Mouse (Mus musculus): Measurements from ENCODE around the gene Srl. TPM values are rescaled to one million over a fixed set of nuclear protein-coding genes. Genes with fewer than 3 reads are reported as not detected.

Srl gene
- polyA plus RNA-seq, 1 experiment from 2014 or later: 10.5 TPM

DNA sequence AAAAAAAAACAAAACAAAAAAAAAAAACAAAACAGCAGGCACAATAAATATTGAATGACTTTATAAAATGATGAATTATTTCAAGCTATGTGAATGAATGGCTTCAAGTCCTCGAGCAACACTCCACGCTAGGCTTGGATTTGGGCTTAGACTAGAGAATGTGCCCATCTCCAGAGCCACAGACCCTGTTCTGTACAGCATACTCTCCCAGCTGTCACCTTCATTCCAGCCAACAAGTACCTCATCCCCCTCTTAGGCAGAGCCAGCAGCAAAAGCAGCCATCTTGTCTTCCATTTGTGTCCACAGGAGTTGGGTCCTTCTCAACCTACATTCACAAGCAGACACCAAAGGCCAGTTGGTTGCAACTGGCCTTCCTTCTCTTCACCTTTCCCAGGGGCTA lies 21.8 kb downstream of the Srl start:
- no peak overlapping the region for H3K4me3 ChIP-seq (ENCODE audit: low read depth, low read length)
- no peak overlapping the region for H3K9ac ChIP-seq (replicated peaks; ENCODE audit: low read depth, low read length)
- ATAC-seq (ENCODE audit: insufficient number of reproducible peaks, insufficient read depth, low FRiP score, low read depth): no peak
- H3K36me3 ChIP-seq (ENCODE audit: control insufficient read depth, insufficient read depth, low read length): no peaks in the 10 kb centered on the region
- H3K9me3 ChIP-seq (ENCODE audit: control insufficient read depth, low read depth, low read length): no peaks in the 10 kb centered on the region
- H3K27ac ChIP-seq (ENCODE audit: low read length): no peak overlapping the region
- H3K27me3 ChIP-seq (ENCODE audit: control insufficient read depth, insufficient read depth, low read length): no peaks in the 10 kb centered on the region
- no peaks in the 10 kb centered on the region for H3K4me1 ChIP-seq (ENCODE audit: control insufficient read depth, insufficient read depth, low read length)
- no peak overlapping the region for H3K4me2 ChIP-seq (replicated peaks; ENCODE audit: low read depth, low read length)
- 94% methylated on average over 2 of the region's 2 CpGs for WGBS

DNA sequence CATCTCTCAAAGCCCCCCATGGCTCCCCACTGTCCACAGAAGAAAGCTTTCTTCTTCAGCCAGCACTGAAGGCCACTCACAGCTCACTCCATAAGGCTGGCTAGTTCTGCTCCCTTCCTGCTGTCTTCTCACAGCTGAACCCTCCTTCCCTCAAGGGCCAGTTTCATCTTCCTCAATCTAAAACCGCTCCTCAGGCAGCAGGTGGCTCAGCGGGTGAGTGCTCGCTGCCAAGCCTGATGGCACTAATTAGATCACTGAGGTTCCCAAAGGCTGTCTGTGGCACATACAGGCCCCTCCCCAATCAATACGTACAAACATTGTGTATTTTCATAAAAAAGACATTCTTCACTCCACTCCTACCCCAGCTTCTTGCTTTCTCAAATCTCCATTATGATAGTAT lies 22.5 kb downstream of the Srl start:
- Histone ChIP-seq H3K9me3 (ENCODE audit: control insufficient read depth, low read depth, low read length) (no peaks in the 10 kb centered on the region), H3K27me3 (ENCODE audit: control insufficient read depth, insufficient read depth, low read length) (no peaks in the 10 kb centered on the region), H3K4me3 (ENCODE audit: low read depth, low read length) (no peak overlapping the region), H3K27ac (ENCODE audit: low read length) (no peak overlapping the region), H3K9ac (replicated peaks; ENCODE audit: low read depth, low read length) (no peak overlapping the region), H3K36me3 (ENCODE audit: control insufficient read depth, insufficient read depth, low read length) (no peaks in the 10 kb centered on the region), H3K4me1 (ENCODE audit: control insufficient read depth, insufficient read depth, low read length) (no peaks in the 10 kb centered on the region), H3K4me2 (replicated peaks; ENCODE audit: low read depth, low read length) (no peak overlapping the region)
- ATAC-seq (ENCODE audit: insufficient number of reproducible peaks, insufficient read depth, low FRiP score, low read depth): no peak
- WGBS: 78% methylated on average over 4 of the region's 4 CpGs

DNA sequence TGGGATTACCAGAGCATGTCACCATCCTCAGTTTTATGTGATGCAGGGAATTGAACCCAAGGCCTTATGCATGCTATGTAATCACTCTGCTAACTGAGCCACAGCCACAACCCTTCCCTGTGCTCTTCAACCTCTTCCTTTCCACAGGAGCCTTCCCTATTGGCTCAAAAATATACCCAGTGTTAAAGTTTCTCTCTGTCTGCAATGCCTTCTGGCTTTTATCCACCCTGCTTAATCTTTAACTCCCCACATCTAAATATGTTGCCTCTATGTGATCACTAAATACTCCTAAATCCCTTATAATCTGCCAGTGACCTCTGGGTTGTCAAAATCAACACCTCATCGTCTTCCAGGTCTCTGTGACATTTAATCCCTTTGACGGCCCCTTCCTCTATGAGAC lies 23.7 kb downstream of the Srl start:
- no peak for ATAC-seq (ENCODE audit: insufficient number of reproducible peaks, insufficient read depth, low FRiP score, low read depth)
- Histone ChIP-seq H3K4me1 (ENCODE audit: control insufficient read depth, insufficient read depth, low read length) (0 out of 2 replicates have a peak, but pooled peaks cover 5% of the 10 kb centered on the region), H3K4me2 (replicated peaks; ENCODE audit: low read depth, low read length) (no peak overlapping the region), H3K27me3 (ENCODE audit: control insufficient read depth, insufficient read depth, low read length) (no peaks in the 10 kb centered on the region), H3K9ac (replicated peaks; ENCODE audit: low read depth, low read length) (no peak overlapping the region), H3K27ac (ENCODE audit: low read length) (no peak overlapping the region), H3K4me3 (ENCODE audit: low read depth, low read length) (no peak overlapping the region), H3K9me3 (ENCODE audit: control insufficient read depth, low read depth, low read length) (no peaks in the 10 kb centered on the region), H3K36me3 (ENCODE audit: control insufficient read depth, insufficient read depth, low read length) (no peaks in the 10 kb centered on the region)
- WGBS: 49% methylated on average over 2 of the region's 2 CpGs

DNA sequence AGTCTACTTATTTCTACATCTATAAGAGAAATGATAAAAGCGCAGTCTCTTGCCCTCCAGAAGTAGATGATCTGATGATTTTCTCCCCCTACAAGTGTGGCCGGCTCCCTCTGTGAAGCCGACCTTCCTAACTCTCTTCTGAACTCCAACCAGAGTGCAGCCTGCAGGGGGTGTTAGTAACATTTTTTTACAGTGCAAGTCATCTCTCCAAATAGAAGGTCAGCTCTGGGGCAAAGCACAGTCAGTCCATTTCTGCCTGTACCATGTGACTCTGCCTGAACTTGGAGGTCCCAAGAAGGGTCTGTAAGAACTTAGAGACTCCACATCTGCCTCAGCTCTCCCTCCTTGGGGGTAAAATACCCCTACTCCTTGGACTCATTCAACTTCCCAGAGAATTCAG lies 27.2 kb downstream of the Srl start:
- H3K9me3 ChIP-seq (ENCODE audit: control insufficient read depth, low read depth, low read length): no peaks in the 10 kb centered on the region
- no peaks in the 10 kb centered on the region for H3K27me3 ChIP-seq (ENCODE audit: control insufficient read depth, insufficient read depth, low read length)
- no peak overlapping the region for H3K27ac ChIP-seq (ENCODE audit: low read length)
- no peaks in the 10 kb centered on the region for H3K36me3 ChIP-seq (ENCODE audit: control insufficient read depth, insufficient read depth, low read length)
- H3K9ac ChIP-seq (replicated peaks; ENCODE audit: low read depth, low read length): no peak overlapping the region
- H3K4me3 ChIP-seq (ENCODE audit: low read depth, low read length): no peak overlapping the region
- H3K4me2 ChIP-seq (replicated peaks; ENCODE audit: low read depth, low read length): no peak overlapping the region
- ATAC-seq (ENCODE audit: insufficient number of reproducible peaks, insufficient read depth, low FRiP score, low read depth): no peak
- H3K4me1 ChIP-seq (ENCODE audit: control insufficient read depth, insufficient read depth, low read length): 0 out of 2 replicates have a peak, but pooled peaks cover 10% of the 10 kb centered on the region
- WGBS: 79% methylated on average over 3 of the region's 3 CpGs

DNA sequence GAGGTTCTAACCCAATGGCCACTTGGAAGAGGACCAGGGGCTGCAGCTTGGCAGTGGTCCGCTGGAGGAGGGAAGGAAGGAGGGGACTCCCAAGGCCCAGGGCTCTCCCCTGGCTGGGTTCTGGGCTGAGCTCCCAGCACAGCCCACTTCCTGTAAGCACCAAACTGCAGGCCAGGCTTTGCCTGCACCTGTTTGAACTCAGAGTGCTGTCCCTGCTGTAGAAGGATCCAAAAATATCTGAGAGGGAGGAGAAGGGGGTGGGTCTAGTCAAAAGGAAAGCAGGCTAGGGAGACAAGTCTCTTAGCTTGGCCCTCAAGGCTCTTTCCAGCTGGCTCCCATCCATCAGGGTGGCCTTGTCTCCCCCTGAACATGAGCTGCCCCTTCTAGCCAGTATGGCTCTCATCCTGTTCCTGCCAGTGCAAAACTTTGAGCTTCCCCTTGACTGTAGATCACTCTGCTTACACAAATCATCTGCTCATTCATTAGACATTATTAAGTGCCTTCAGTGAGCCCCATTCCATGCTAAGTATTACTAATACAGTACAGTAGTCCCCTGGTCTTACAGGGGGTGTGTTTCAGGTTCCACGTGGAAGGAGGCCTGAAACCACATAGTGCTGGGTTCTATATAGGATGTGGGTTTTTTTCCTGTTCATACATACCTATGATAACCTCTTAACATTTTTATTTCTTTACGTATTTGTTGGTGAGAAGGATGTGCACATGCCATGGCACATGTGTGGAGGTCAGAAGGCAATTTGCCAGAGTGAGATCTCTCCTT lies 28.8 kb downstream of the Srl start:
- Histone ChIP-seq H3K9ac (replicated peaks; ENCODE audit: low read depth, low read length) (no peak overlapping the region), H3K36me3 (ENCODE audit: control insufficient read depth, insufficient read depth, low read length) (no peaks in the 10 kb centered on the region), H3K4me2 (replicated peaks; ENCODE audit: low read depth, low read length) (no peak overlapping the region), H3K4me1 (ENCODE audit: control insufficient read depth, insufficient read depth, low read length) (0 out of 2 replicates have a peak, but pooled peaks cover 10% of the 10 kb centered on the region), H3K27ac (ENCODE audit: low read length) (peak overlapping the region; percentile 36), H3K27me3 (ENCODE audit: control insufficient read depth, insufficient read depth, low read length) (no peaks in the 10 kb centered on the region), H3K4me3 (ENCODE audit: low read depth, low read length) (no peak overlapping the region), H3K9me3 (ENCODE audit: control insufficient read depth, low read depth, low read length) (no peaks in the 10 kb centered on the region)
- WGBS: 57% methylated on average over 3 of the region's 3 CpGs
- ATAC-seq (ENCODE audit: insufficient number of reproducible peaks, insufficient read depth, low FRiP score, low read depth): peak; percentile 70; the same call in 1 of the 2 replicates

DNA sequence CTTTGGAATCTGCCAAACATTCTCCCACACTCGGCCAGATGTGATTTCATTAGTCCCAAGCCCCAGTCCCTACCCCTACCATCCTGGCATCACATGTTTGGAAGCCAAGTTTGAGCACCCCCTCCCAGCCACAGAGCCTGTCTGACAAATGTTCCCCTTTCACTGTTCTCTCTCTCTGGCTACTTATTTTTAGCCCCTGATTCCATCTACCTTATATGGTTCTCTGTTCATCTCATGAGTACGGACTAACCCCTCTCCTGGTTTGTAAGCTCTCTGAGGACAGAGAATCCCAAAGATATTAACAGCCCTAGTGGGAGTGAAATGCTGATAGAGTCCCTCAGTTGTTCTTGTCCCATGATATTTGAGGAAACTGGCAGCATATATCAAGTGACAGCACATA lies 30.2 kb downstream of the Srl start:
- H3K9me3 ChIP-seq (ENCODE audit: control insufficient read depth, low read depth, low read length): no peaks in the 10 kb centered on the region
- 0 out of 2 replicates have a peak, but pooled peaks cover 10% of the 10 kb centered on the region for H3K4me1 ChIP-seq (ENCODE audit: control insufficient read depth, insufficient read depth, low read length)
- H3K4me2 ChIP-seq (replicated peaks; ENCODE audit: low read depth, low read length): no peak overlapping the region
- WGBS: 77% methylated on average over 2 of the region's 2 CpGs
- no peak overlapping the region for H3K27ac ChIP-seq (ENCODE audit: low read length)
- no peaks in the 10 kb centered on the region for H3K36me3 ChIP-seq (ENCODE audit: control insufficient read depth, insufficient read depth, low read length)
- no peaks in the 10 kb centered on the region for H3K27me3 ChIP-seq (ENCODE audit: control insufficient read depth, insufficient read depth, low read length)
- H3K9ac ChIP-seq (replicated peaks; ENCODE audit: low read depth, low read length): no peak overlapping the region
- no peak for ATAC-seq (ENCODE audit: insufficient number of reproducible peaks, insufficient read depth, low FRiP score, low read depth)
- no peak overlapping the region for H3K4me3 ChIP-seq (ENCODE audit: low read depth, low read length)

DNA sequence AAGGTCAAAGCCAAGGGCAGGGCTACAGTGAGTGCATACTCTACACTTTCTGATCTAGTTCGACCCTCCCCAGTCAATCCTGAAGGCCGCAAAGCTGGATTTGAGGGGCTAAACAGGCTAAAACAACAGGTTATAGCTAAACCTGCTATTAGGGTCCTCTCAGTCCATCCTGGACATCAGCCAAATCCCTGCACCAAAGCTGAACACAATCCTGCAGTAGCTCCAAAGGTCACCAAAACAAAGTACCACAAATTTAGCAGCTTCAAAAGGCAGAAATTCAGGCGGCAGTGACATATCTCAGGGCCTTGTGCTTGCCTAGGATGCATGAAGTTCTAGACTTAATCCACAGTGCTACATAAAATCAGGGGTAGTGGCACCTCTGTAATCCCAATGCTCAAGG lies 35.4 kb downstream of the Srl start:
- H3K4me2 ChIP-seq (replicated peaks; ENCODE audit: low read depth, low read length): no peak overlapping the region
- H3K27ac ChIP-seq (ENCODE audit: low read length): no peak overlapping the region
- H3K27me3 ChIP-seq (ENCODE audit: control insufficient read depth, insufficient read depth, low read length): no peaks in the 10 kb centered on the region
- 83% methylated on average over 3 of the region's 3 CpGs for WGBS
- H3K9me3 ChIP-seq (ENCODE audit: control insufficient read depth, low read depth, low read length): no peaks in the 10 kb centered on the region
- H3K9ac ChIP-seq (replicated peaks; ENCODE audit: low read depth, low read length): no peak overlapping the region
- ATAC-seq (ENCODE audit: insufficient number of reproducible peaks, insufficient read depth, low FRiP score, low read depth): no peak
- no peak overlapping the region for H3K4me3 ChIP-seq (ENCODE audit: low read depth, low read length)
- no peaks in the 10 kb centered on the region for H3K4me1 ChIP-seq (ENCODE audit: control insufficient read depth, insufficient read depth, low read length)
- H3K36me3 ChIP-seq (ENCODE audit: control insufficient read depth, insufficient read depth, low read length): no peaks in the 10 kb centered on the region

DNA sequence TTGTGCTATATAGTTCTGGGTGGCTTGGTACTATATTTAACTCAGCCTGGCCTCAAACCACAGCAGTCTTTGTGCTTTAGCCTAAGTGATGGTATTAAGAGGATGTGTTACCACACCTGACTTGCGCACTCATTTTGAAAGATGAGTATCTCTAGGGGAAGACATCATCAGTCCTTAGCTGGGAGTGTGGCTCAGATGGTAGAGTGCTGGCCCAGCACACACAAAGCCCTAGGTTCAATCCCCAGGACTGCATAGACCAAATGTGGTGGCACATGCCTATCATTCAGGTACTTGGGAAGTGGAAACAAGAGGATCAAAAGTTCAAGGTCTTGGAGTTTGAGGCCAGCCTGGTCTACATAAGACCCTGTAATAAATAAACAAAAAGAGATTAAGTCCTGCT lies 38.1 kb downstream of the Srl start:
- WGBS: 96% methylated on average over 1 of the region's 1 CpGs
- no peak for ATAC-seq (ENCODE audit: insufficient number of reproducible peaks, insufficient read depth, low FRiP score, low read depth)
- no peaks in the 10 kb centered on the region for H3K36me3 ChIP-seq (ENCODE audit: control insufficient read depth, insufficient read depth, low read length)
- H3K9ac ChIP-seq (replicated peaks; ENCODE audit: low read depth, low read length): no peak overlapping the region
- no peak overlapping the region for H3K4me2 ChIP-seq (replicated peaks; ENCODE audit: low read depth, low read length)
- no peak overlapping the region for H3K27ac ChIP-seq (ENCODE audit: low read length)
- no peaks in the 10 kb centered on the region for H3K27me3 ChIP-seq (ENCODE audit: control insufficient read depth, insufficient read depth, low read length)
- H3K9me3 ChIP-seq (ENCODE audit: control insufficient read depth, low read depth, low read length): no peaks in the 10 kb centered on the region
- H3K4me1 ChIP-seq (ENCODE audit: control insufficient read depth, insufficient read depth, low read length): no peaks in the 10 kb centered on the region
- no peak overlapping the region for H3K4me3 ChIP-seq (ENCODE audit: low read depth, low read length)

DNA sequence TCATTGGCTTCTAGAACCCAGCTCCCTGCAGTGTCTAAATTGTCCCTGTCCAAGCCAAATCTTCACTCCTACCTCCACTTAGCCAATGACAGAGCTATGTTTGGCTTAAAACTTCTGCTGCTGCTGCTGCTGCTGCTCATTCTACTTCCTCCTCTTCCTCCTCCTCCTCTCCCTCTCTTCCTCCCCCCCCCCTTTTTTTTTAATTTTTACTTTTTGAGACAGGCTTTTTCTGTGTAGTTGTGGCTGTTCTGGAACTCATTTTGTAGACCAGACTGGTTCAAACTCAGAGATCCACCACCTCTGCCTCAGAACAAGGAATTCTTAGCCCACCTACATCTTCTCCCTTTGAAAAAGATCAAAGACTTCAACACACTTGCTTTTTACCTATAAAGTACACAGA lies 39.0 kb downstream of the Srl start:
- H3K9me3 ChIP-seq (ENCODE audit: control insufficient read depth, low read depth, low read length): no peaks in the 10 kb centered on the region

More for the DNA sequence above, 39.0 kb downstream of the Srl start:
- Histone ChIP-seq H3K4me3 (ENCODE audit: low read depth, low read length) (no peak overlapping the region), H3K4me2 (replicated peaks; ENCODE audit: low read depth, low read length) (no peak overlapping the region), H3K4me1 (ENCODE audit: control insufficient read depth, insufficient read depth, low read length) (no peaks in the 10 kb centered on the region), H3K27ac (ENCODE audit: low read length) (no peak overlapping the region), H3K9ac (replicated peaks; ENCODE audit: low read depth, low read length) (no peak overlapping the region), H3K36me3 (ENCODE audit: control insufficient read depth, insufficient read depth, low read length) (no peaks in the 10 kb centered on the region), H3K27me3 (ENCODE audit: control insufficient read depth, insufficient read depth, low read length) (no peaks in the 10 kb centered on the region)
- no peak for ATAC-seq (ENCODE audit: insufficient number of reproducible peaks, insufficient read depth, low FRiP score, low read depth)
